Mouse (Mus musculus) CH12.LX (cell line): Measurements from ENCODE around the gene Tmem238l.

Experiments used
- CHD1 ChIP-seq: IDR thresholded peaks from 2 replicates; pipeline ENCODE4 v1.6.1; 2012; ENCODE audit warnings: low read depth, low read length, improper control_type of control experiment, inconsistent platforms
- CTCF ChIP-seq, 2 experiments: IDR thresholded peaks in 1 of 2; conservative IDR thresholded peaks in 1 of 2; 2 replicates each; pipeline ENCODE4 v1.5.1; 2011 to 2012; ENCODE audit warnings: low read depth in 2 of 2, low read length in 2 of 2, improper control_type of control experiment in 1 of 2, inconsistent platforms in 1 of 2, mild to moderate bottlenecking in 1 of 2, moderate library complexity in 1 of 2
- EP300 ChIP-seq: IDR thresholded peaks from 2 replicates; pipeline ENCODE4 v1.6.1; 2011; ENCODE audit warnings: low read length, improper control_type of control experiment
- ETS1 ChIP-seq: conservative IDR thresholded peaks from 2 replicates; pipeline ENCODE4 v1.6.1; 2012; ENCODE audit warnings: low read depth, mild to moderate bottlenecking, inconsistent platforms, low read length, improper control_type of control experiment, moderate library complexity
- GABPA ChIP-seq: IDR thresholded peaks from 2 replicates; pipeline ENCODE4 v1.6.1; 2012; ENCODE audit warnings: low read depth, low read length, improper control_type of control experiment, inconsistent platforms; ENCODE audit not compliant: insufficient replicate concordance
- MXI1 ChIP-seq: IDR thresholded peaks from 2 replicates; pipeline ENCODE4 v1.6.1; 2011; ENCODE audit warnings: mild to moderate bottlenecking, low read depth, low read length, improper control_type of control experiment
- POLR2A ChIP-seq: IDR thresholded peaks from 2 replicates; pipeline ENCODE4 v1.6.1; 2011; ENCODE audit warnings: low read depth, mild to moderate bottlenecking, improper control_type of control experiment, low read length
- TBP ChIP-seq: conservative IDR thresholded peaks from 2 replicates; pipeline ENCODE4 v1.6.1; 2011; ENCODE audit warnings: low read depth, low read length, improper control_type of control experiment
- TCF12 ChIP-seq: IDR thresholded peaks from 2 replicates; pipeline ENCODE4 v1.6.1; 2014; ENCODE audit warnings: low read depth, mild to moderate bottlenecking, inconsistent platforms, low read length, improper control_type of control experiment
- ZNF384 ChIP-seq: IDR thresholded peaks from 2 replicates; pipeline ENCODE4 v1.6.1; 2012; ENCODE audit warnings: low read depth, low read length, improper control_type of control experiment, inconsistent platforms

DNA sequence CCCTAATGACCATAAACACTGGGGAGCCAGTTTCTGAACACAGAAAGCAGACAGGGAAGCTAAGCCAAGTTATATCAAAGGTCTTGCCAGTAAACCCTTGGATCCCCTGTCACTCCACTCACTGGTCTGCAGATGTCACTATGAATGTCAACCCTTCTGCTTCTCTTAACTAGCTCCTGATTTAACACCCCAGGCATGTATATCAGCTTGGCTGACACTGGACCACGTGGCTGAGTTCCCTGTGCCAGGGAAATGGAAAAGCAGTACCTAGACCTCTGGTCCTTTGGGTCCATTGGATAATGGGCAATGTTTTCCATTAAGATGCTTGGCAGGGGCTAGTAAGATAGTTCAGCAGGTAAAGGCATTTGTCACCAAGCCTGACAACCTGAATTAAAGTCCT lies 37.2 kb downstream of the Tmem238l start:
- TF ChIP-seq CTCF (conservative IDR thresholded peaks at IDR 0.05 in 1 of 2, IDR thresholded peaks at IDR 0.05 in 1 of 2; ENCODE audit: low read depth in 2 of 2, low read length in 2 of 2) (no peak), MXI1 (no peak), EP300 (no peak), POLR2A (no peak), CHD1 (no peak), ZNF384 (no peak), GABPA (no peak), TCF12 (no peak), ETS1 (no peak), TBP (no peak)
